Mouse (Mus musculus) megakaryocyte, embryonic 14.5 days (primary cell): ENCODE results near the gene BC067074.

Experiments used
- FLI1 ChIP-seq: IDR thresholded peaks from 2 replicates; pipeline ENCODE4 v1.6.1; 2012; ENCODE audit warnings: low read length, inconsistent platforms, mixed read lengths
- GATA1 ChIP-seq: IDR thresholded peaks from 3 replicates; pipeline ENCODE4 v1.6.1; 2012; ENCODE audit warnings: mixed read lengths, low read length, inconsistent platforms, borderline replicate concordance

DNA sequence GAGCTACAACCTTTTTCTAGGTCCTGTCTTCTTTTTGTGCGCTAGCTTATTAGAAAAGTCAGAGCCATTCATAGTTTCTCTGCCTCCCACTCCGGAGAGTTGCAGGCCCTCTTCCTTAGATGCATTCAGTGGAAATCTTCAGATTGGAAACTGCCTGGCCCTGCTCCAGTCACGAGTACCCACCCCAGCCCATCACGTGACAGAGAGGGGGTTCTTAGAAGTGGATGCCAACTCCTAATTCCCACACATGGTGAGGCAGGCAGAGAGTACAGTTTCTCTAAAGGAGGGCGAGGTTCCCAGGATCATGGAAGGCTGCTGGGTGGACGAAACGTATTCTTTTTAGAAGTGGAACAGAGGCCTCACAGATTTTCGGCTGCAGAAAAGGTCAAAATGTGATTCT is 958 bp upstream of the BC067074 start:
- no peak for TF ChIP-seq GATA1
- no peak for TF ChIP-seq FLI1
